Comparison of ENCODE assay signal across 8 mouse cellular contexts in genomic region chr4:108406861-108407401, GRCm38 (mm10). TPM values are rescaled to one million over a fixed set of nuclear protein-coding genes. Genes with fewer than 3 reads are reported as not detected.
DNase-seq lines count a peak whose midpoint lies in the region; ATAC-seq and TF ChIP-seq lines count a peak whose summit lies in the region.

Gpx7 (minus strand) TSS chr4:108406961.

- no peak for TF ChIP-seq POLR2A in bone marrow, adult 2 months (IDR thresholded peaks at IDR 0.05; ENCODE audit: borderline replicate concordance, control insufficient read depth, low read depth, low read length)

- peaks cover 3% of the 10 kb centered on the region; the same call in 1 of the 2 replicates for H3K36me3 ChIP-seq in forebrain, postnatal 0 days (ENCODE audit: insufficient read depth)
- H3K36me3 ChIP-seq in intestine, postnatal 0 days (ENCODE audit: control insufficient read depth, insufficient read depth): no peaks in the 10 kb centered on the region; the same call in 1 of the 2 replicates
- H3K36me3 ChIP-seq in midbrain, embryonic 16.5 days (ENCODE audit: control insufficient read depth, insufficient read depth, low read length): no peaks in the 10 kb centered on the region

- peak within 1 kb of the TSS; percentile 93 for H3K27ac ChIP-seq in gastrocnemius, adult 2 months
- peak within 1 kb of the TSS; percentile 1; the same call in 1 of the 2 replicates for H3K27ac ChIP-seq in bone marrow, adult 2 months (ENCODE audit: control insufficient read depth, insufficient read depth, low read depth, low read length, poor library complexity)
- H3K27ac ChIP-seq in forebrain, postnatal 0 days (ENCODE audit: low read depth, low read length): peak within 1 kb of the TSS; percentile 59
- H3K27ac ChIP-seq in intestine, postnatal 0 days (ENCODE audit: low read depth, low read length): peak within 1 kb of the TSS; percentile 29
- peak within 1 kb of the TSS; percentile 43 for H3K27ac ChIP-seq in midbrain, embryonic 16.5 days (ENCODE audit: low read length)

- 42% methylated on average over 15 of the region's 15 CpGs for WGBS in bone marrow, adult 2 months
- WGBS in forebrain, postnatal 0 days: 8% methylated on average over 15 of the region's 15 CpGs
- 32% methylated on average over 15 of the region's 15 CpGs for WGBS in intestine, postnatal 0 days
- WGBS in midbrain, embryonic 16.5 days: 9% methylated on average over 15 of the region's 15 CpGs

- TF ChIP-seq CTCF in gastrocnemius, adult 2 months (IDR thresholded peaks at IDR 0.05): no peak
- no peak for TF ChIP-seq CTCF in bone marrow, adult 2 months (IDR thresholded peaks at IDR 0.05; ENCODE audit: control insufficient read depth, insufficient read depth, low read length)
- TF ChIP-seq CTCF in forebrain, postnatal 0 days (IDR thresholded peaks at IDR 0.05; ENCODE audit: low read depth): no peak
- TF ChIP-seq CTCF in intestine, postnatal 0 days (IDR thresholded peaks at IDR 0.05; ENCODE audit: low read depth): no peak

- peak within 1 kb of the TSS; percentile 71 for H3K9ac ChIP-seq in forebrain, postnatal 0 days
- peak within 1 kb of the TSS; percentile 55 for H3K9ac ChIP-seq in intestine, postnatal 0 days (ENCODE audit: low read depth, low read length)
- peak within 1 kb of the TSS; percentile 76 for H3K9ac ChIP-seq in midbrain, embryonic 16.5 days (ENCODE audit: low read depth, low read length)

- H3K4me3 ChIP-seq in gastrocnemius, adult 2 months: peak within 1 kb of the TSS; percentile 70
- peak within 1 kb of the TSS; percentile 55 for H3K4me3 ChIP-seq in bone marrow, adult 2 months (replicated peaks; ENCODE audit: control insufficient read depth, low read depth, low read length)
- H3K4me3 ChIP-seq in forebrain, postnatal 0 days (ENCODE audit: low read depth, low read length): peak within 1 kb of the TSS; percentile 48
- H3K4me3 ChIP-seq in intestine, postnatal 0 days (ENCODE audit: low read depth, low read length): peak within 1 kb of the TSS; percentile 37
- peak within 1 kb of the TSS; percentile 51 for H3K4me3 ChIP-seq in midbrain, embryonic 16.5 days (ENCODE audit: low read depth, low read length)

- peak within 1 kb of the TSS; percentile 89 for H3K4me2 ChIP-seq in forebrain, postnatal 0 days (ENCODE audit: low read depth)
- H3K4me2 ChIP-seq in intestine, postnatal 0 days (replicated peaks; ENCODE audit: low read depth): peak within 1 kb of the TSS; percentile 72
- peak within 1 kb of the TSS; percentile 94 for H3K4me2 ChIP-seq in midbrain, embryonic 16.5 days (ENCODE audit: low read length)

- ATAC-seq in forebrain, postnatal 0 days: peak; percentile 47
- ATAC-seq in intestine, postnatal 0 days: no peak
- ATAC-seq in midbrain, embryonic 16.5 days: peak; percentile 46; the same call in 1 of the 2 replicates

- peak; percentile 29 for DNase-seq in gastrocnemius, adult 2 months
- no peak for DNase-seq in gastrocnemius, postnatal 36 days
- peak; percentile 34 for DNase-seq in forebrain, postnatal 0 days
- no peak for DNase-seq in urinary bladder, postnatal 14 days (ENCODE audit: low spot score)
- DNase-seq in frontal cortex, postnatal 14 days (ENCODE audit: low spot score in 2 of 2): no peak

- H3K4me1 ChIP-seq in bone marrow, adult 2 months (ENCODE audit: control insufficient read depth, insufficient read depth, low read length): no peaks in the 10 kb centered on the region
- no peaks in the 10 kb centered on the region for H3K4me1 ChIP-seq in forebrain, postnatal 0 days (ENCODE audit: insufficient read depth)
- no peaks in the 10 kb centered on the region for H3K4me1 ChIP-seq in intestine, postnatal 0 days (replicated peaks; ENCODE audit: control insufficient read depth, insufficient read depth, low read length)
- peaks cover 9% of the 10 kb centered on the region; the same call in 1 of the 2 replicates for H3K4me1 ChIP-seq in midbrain, embryonic 16.5 days (ENCODE audit: control insufficient read depth, insufficient read depth, low read length)

- intact Hi-C loops in gastrocnemius, adult 2 months (cut with DNase I): loop anchor here (2.0 to 5.0 kb wide), 2 partner anchors 52 to 65 kb away; partner anchors contain the start of gene Tut4
- intact Hi-C loops in gastrocnemius, postnatal 36 days (cut with DNase I): loop anchor here (5.0 kb wide), 3 partner anchors 50 to 520 kb away; partner anchors contain the start of genes 0610037L13Rik and Tut4

- no peaks in the 10 kb centered on the region for H3K27me3 ChIP-seq in forebrain, postnatal 0 days (ENCODE audit: insufficient read depth, low read length)
- no peaks in the 10 kb centered on the region for H3K27me3 ChIP-seq in intestine, postnatal 0 days (replicated peaks; ENCODE audit: control insufficient read depth, insufficient read depth, low read length)
- no peaks in the 10 kb centered on the region for H3K27me3 ChIP-seq in midbrain, embryonic 16.5 days (ENCODE audit: control insufficient read depth, insufficient read depth, low read depth, low read length)

- no peaks in the 10 kb centered on the region for H3K9me3 ChIP-seq in forebrain, postnatal 0 days (ENCODE audit: low read length)
- H3K9me3 ChIP-seq in intestine, postnatal 0 days (ENCODE audit: control insufficient read depth): no peaks in the 10 kb centered on the region
- no peaks in the 10 kb centered on the region for H3K9me3 ChIP-seq in midbrain, embryonic 16.5 days (replicated peaks; ENCODE audit: control insufficient read depth, low read length, poor library complexity, severe bottlenecking)

RNA-seq across cellular contexts. Expression of gene Gpx7, which starts in this region (rescaled TPM):
- total RNA-seq in gastrocnemius, adult 2 months (2021): 1 to 10 TPM; 6.3 TPM
- total RNA-seq in gastrocnemius, postnatal 36 days (2021): 1 to 10 TPM; 5.7 to 6.0 TPM
- polyA plus RNA-seq in bone marrow, adult 2 months (2011; ENCODE audit: insufficient read depth, insufficient read length, low replicate concordance, missing spikeins): 1.5 TPM in 1 of 2 replicates, not detected in the other
- total RNA-seq in forebrain, postnatal 0 days (2014; rRNA removed): 24.1 and 38.5 TPM in 2 replicates
- 37.5 and 46.4 TPM in 2 replicates for polyA plus RNA-seq in forebrain, postnatal 0 days (2015; fragmentation: Nextera tagmentation; extraction: Ambion mirVana)
- 21.7 and 22.9 TPM in 2 replicates for polyA plus RNA-seq in intestine, postnatal 0 days (2015; fragmentation: Nextera tagmentation; extraction: Ambion mirVana)
- polyA plus RNA-seq in midbrain, embryonic 16.5 days (2015; fragmentation: Nextera tagmentation; extraction: Ambion mirVana): 26.5 and 26.9 TPM in 2 replicates

Comparison
In these comparisons a context has a peak if more than half of its experiments do, and no peak if none do; other contexts are left out.
1. DNase-seq: peak in gastrocnemius, adult 2 months (single experiment) and forebrain, postnatal 0 days (single experiment); none in gastrocnemius, postnatal 36 days (0 of 2), urinary bladder, postnatal 14 days (single experiment) and frontal cortex, postnatal 14 days (0 of 2).
2. H3K27ac ChIP-seq: peak in every context shown above with its lines; median percentile 93 in gastrocnemius, adult 2 months; 59 in forebrain, postnatal 0 days; 43 in midbrain, embryonic 16.5 days; 29 in intestine, postnatal 0 days; 1 in bone marrow, adult 2 months.
3. Peak in every context shown above with its lines, with median percentiles within 50 percentile points of each other: H3K4me3 ChIP-seq, H3K4me2 ChIP-seq and H3K9ac ChIP-seq.